Mouse (Mus musculus) lung, postnatal 25 days (tissue): Measurements from ENCODE around the gene Tcea3.
A peak's percentile ranks its signal among the peaks of the same experiment; 100 is the strongest.

ENCODE experiments used
- DNase-seq: peaks from one replicate; pipeline ENCODE4 v3.0.0; 2022; ENCODE audit warnings: low spot score

Gene Tcea3

DNA sequence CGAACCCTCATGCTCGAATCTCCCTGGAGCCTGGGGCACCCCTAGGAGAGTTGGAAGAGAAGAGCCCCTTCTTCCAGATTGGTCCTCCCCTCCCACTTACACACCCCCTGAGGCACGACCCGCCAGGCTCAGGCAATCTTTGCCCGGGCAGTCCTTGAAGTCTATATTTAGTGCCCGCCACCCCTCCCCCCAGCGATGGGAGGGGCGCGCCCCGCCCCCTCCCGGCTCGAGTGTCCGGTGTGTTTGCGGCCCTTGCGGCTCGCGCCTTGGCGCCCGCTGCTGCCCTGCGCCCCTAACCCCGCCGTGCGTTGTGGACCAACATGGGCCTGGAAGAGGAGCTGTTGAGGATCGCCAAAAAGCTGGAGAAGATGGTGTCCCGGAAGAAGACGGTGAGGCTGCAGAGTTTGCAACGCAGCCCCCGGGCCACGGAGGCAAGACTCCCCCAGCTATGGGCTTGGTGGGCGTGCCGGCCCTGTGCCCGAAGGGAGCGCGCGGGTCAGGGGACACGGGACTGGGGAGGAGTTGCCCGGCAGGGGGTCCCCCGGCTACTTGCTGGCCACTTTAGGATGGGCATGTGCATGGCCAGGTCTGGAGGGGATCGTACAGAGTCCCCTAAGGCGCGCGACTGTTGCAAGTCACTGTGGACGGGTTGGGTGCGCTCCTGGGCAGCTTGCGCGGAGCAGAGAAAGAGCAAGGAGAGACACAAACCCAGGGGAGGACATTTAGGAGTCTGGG lies at the start of gene Tcea3:
Gene Tcea3 (plus strand): TSS at position 1 of the 735 bp plus-strand sequence.
- DNase-seq, result peak; percentile 43

DNA sequence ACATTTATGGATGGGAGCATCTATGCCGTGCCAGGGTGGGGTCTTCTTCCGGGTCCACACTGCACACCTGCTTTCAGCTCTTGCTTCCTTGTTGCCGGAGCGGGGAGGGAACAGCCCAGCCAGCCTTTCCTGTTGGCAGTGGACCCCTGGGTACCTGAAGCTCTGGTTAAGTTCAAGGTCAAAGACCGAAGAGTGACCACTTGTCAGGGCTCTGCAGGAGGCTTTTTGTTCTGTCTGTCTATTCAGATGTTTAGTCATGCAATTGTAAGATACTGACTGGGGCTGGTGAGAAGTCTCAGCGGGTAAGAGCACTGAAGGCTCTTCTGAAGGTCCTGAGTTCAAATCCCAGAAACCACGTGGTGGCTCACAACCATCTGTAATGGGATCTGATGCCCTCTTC lies 48.7 kb upstream of the Tcea3 start:
- DNase-seq, result no peak

GRCm38 (mm10) chr4:136199562-136200292 lies 47.8 kb upstream of the Tcea3 start:
- DNase-seq, result peak; percentile 70

DNA sequence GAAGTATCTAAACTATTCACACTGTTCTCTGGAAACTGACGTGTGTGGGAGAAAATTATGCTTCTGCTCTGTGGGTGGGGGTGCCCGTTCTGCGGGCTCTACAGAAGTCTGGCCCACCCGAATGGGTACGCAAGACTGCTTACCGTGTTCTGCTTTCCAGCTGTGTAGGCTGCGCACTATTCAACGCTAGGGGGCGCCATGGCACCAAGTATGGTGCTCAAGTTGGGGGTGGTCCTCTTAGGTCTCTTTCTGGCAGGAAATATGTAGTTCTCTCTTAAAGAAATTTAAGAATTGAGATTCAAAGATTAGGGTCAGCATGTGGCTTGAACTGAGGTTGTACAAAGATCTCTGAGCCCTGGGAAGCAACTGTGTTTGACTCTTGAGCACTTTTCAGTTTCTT lies 45.0 kb upstream of the Tcea3 start:
- DNase-seq, result peak; percentile 66

DNA sequence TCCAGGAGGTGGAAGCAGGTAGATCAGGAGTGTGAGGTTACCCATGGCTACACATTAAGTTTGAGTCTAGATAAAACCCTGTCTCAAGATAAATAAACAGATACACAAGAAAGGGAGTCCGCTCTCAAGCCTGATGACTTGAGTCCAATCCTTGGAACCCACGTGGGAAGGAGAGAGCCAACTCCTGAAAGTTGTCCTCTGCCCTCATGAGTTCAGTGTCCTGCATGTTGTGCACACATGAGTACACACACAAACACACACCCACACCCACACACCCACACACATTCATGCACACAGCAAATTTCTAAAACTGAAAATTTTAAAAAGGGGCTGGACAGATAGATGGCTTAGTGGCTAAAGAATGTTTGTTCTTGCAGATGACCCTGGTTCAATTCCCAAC lies 42.8 kb upstream of the Tcea3 start:
- no peak for DNase-seq

DNA sequence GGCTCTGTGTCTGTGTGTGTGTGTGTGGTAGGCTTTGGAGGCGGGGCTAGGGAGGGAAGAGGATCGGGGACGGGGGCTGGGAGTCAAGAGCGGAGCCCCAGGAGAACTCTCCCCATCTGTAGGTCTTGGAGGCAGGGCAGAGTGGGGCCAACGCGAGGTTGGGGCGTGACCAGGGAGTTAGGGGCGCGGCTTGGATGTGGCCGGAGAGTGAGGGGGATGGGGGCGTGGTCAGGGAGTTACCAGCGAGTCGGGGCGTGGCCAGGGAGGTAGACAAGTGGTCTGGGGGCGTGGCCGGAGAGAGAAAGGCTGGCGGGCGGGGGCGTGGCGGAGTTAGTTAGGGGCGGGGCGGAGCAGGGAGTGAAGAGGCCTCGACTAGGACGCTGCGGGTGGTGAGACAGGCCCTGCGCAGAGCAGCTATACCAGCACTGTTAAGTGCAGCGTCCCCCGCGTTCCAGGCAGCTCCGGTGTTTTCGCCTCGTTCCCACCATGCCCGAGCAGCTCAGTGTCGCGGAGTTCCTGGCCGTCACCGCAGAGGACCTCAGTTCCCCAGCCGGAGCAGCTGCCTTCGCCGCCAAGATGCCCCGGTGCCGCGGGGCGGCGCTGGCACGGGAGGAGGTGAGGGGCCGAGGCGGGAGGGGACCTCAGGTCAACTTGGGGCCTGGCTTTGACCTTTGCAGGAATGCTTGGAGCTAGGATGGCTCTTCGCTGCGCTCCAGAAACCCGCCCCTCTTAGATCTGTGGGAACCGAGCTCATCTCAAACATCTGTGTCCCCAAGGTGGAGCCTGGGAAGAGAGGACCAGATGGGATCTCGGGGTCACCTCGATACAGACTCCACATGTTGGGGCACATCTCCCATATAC lies 41.3 kb upstream of the Tcea3 start, which contains the start of gene Asap3:
Gene Asap3 (plus strand): TSS at position 333 of the 861 bp plus-strand sequence.
- DNase-seq, result peak; percentile 96

GRCm38 (mm10) chr4:136206943-136207342 lies 40.6 kb upstream of the Tcea3 start:
- DNase-seq, result no peak

GRCm38 (mm10) chr4:136210931-136211330 lies 36.6 kb upstream of the Tcea3 start:
- no peak for DNase-seq

GRCm38 (mm10) chr4:136213629-136214028 lies 33.9 kb upstream of the Tcea3 start:
- peak; percentile 45 for DNase-seq

DNA sequence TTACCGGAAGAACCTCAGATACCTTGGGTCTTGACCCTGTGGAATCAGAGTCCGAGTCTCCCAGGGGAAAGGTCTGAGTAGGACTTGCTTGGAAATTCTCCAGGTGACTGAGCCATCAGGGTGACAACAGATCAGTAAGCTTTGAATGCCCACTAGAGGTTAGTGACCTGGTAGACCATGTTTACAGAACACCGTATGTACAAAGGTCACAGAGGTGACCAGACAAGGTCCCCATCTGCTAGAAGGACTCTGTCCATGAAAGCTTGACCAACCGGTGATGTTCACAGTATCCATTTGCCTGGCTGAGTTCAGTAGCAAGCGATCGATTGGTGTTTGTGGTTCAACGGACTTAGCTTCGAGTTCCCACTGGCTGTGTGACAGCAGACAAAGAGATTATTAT lies 32.7 kb upstream of the Tcea3 start:
- DNase-seq, result no peak

GRCm38 (mm10) chr4:136215576-136215975 lies 32.0 kb upstream of the Tcea3 start:
- no peak for DNase-seq

GRCm38 (mm10) chr4:136217063-136217462 lies 30.5 kb upstream of the Tcea3 start:
- DNase-seq, result peak; percentile 71

GRCm38 (mm10) chr4:136218595-136219214 lies 28.8 kb upstream of the Tcea3 start:
- DNase-seq, result peak; percentile 55

GRCm38 (mm10) chr4:136220133-136220775 lies 27.3 kb upstream of the Tcea3 start:
- DNase-seq, result peak; percentile 63

- no peak for DNase-seq
These were observed 23.8 kb upstream of the Tcea3 start for GRCm38 (mm10) chr4:136223549-136224239.

- no peak for DNase-seq
These were observed 23.3 kb upstream of the Tcea3 start for GRCm38 (mm10) chr4:136224240-136224559.

GRCm38 (mm10) chr4:136224677-136225460 lies 22.7 kb upstream of the Tcea3 start:
- no peak for DNase-seq

GRCm38 (mm10) chr4:136227408-136227807 lies 20.1 kb upstream of the Tcea3 start:
- DNase-seq, result no peak

- peak; percentile 45 for DNase-seq
These were observed 18.9 kb upstream of the Tcea3 start for GRCm38 (mm10) chr4:136228640-136229039.

- DNase-seq, result no peak
These were observed 8.9 kb upstream of the Tcea3 start for GRCm38 (mm10) chr4:136238669-136239068.
